Mouse (Mus musculus): Measurements from ENCODE around the gene Ahnak.
"Not testable (repeated sequence)": the region's sequence is repeated elsewhere in the genome, so short reads cannot be mapped to it uniquely, and the experiment has no call there.

The Ahnak gene

GRCm38 (mm10) chr19:9038136-9038535 is 49.1 kb downstream of the Ahnak start:
- no peak for DNase-seq (ENCODE audit: extremely low read depth, insufficient read length, low spot score)

DNA sequence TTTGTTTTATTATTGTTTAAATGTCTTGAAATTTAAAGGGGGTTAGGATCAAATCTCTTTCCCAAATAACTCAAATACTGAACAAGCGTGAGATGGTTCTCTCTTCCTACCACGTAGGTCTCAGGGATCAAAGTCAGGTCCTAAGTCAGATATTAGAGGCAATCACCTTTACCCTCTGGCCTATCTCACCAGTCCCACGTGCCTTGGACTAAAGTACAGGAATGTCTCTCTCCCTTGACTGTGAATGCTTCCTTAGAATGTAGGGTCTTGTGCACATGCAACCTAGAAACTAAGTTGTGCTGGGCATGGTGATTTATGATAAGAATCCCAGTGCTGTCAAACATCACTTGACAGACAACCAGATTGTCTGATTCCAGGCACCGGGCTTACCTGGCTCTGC is 50.2 kb downstream of the Ahnak start:
- DNase-seq (ENCODE audit: extremely low read depth, insufficient read length, low spot score), result no peak

DNA sequence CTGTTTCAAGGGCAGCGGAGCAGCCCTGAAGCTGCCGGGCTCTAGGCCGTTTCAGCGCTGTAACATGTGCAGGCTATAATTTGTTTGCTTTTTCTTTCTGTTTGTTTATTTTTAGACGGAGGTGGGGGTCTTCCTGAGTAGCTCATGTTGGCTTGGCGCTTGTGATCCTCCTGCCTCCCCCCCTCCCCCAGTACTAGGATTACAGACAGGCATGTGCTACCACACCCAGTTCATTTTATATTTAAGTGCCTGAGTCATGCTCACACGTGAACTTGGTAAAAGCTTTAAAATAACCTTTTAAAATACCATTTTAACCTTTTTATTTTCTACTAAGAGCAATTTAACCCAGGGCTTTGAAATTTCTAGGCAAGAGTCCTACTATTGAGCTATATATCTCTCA is 50.8 kb downstream of the Ahnak start:
- DNase-seq (ENCODE audit: extremely low read depth, insufficient read length, low spot score), result no peak

DNA sequence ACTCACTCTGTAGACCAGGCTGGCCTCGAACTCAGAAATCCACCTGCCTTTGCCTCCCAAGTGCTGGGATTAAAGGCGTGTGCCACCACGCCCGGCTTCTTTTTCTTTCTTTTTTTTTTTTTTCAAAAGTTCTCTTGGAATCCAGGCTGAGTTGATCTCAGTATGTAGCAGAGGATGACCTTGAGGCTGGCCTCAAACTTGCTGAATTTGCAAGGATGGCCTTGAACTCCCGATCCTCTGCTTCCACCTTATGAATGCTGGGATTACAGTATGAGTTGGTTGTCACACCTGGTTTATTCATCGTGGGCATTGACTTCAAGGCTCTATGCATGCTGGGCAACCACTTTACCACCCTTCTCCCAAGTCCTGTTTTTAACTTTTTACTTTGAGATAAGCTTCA is 51.6 kb downstream of the Ahnak start:
- no peak for DNase-seq (ENCODE audit: extremely low read depth, insufficient read length, low spot score)

DNA sequence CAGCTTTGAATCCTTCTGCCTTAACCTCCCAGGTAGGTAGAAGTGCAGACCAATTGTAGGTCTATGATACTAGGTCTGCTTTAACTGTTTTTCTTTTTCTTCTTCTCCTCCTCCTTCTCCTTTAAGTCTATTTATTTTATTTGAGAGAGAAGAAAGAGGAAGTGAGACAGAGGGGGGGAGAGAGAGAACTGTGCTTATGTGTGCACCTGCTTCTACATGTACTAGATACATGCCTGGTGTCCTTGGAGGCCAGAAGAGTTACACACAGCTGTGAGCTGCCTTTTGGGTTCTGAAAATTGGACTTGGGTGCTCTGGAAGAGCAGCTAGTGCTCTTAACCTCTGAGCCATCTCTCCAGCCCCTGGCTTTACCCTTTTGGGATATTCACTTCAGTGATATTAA is 52.0 kb downstream of the Ahnak start:
- no peak for DNase-seq (ENCODE audit: extremely low read depth, insufficient read length, low spot score)

- DNase-seq (ENCODE audit: extremely low read depth, insufficient read length, low spot score), result no peak
Observed at GRCm38 (mm10) chr19:9043123-9043522, 54.0 kb downstream of the Ahnak start.

- no peak for DNase-seq (ENCODE audit: extremely low read depth, insufficient read length, low spot score)
Observed at GRCm38 (mm10) chr19:9044291-9044690, 55.2 kb downstream of the Ahnak start.

GRCm38 (mm10) chr19:9047207-9047945 is 58.3 kb downstream of the Ahnak start:
- no peak for DNase-seq (ENCODE audit: extremely low read depth, insufficient read length, low spot score)

DNA sequence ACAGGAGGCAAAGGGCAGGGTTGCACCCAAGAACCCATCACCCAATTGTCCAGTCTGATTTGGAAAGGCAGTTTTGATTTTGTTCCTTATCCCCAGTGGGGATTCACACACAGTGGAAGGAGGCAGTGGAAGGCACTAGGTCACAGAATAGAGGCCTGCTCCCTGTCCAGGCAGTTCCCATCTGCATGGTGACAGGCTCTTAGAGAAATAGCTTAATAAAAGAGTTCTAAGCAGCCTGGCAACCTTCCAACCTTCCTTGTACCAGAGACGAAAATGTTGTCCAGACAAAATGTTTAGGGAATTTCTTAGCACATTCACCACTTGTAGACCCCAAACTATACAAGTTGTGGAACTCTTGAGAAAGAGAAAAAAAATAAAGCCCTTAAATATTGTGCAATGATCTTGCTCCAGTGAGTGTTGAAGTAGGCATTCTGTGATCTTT is 58.9 kb downstream of the Ahnak start:
- DNase-seq (ENCODE audit: extremely low read depth, insufficient read length, low spot score), result no peak

- no peak for DNase-seq (ENCODE audit: extremely low read depth, insufficient read length, low spot score)
Observed at GRCm38 (mm10) chr19:9048981-9049687, 60.0 kb downstream of the Ahnak start.

GRCm38 (mm10) chr19:9050294-9051229 is 61.5 kb downstream of the Ahnak start:
- DNase-seq (ENCODE audit: extremely low read depth, insufficient read length, low spot score), result no peak

GRCm38 (mm10) chr19:9051985-9052384 is 62.9 kb downstream of the Ahnak start:
- not testable (repeated sequence) for DNase-seq (ENCODE audit: extremely low read depth, insufficient read length, low spot score)

- peak; percentile 78 for DNase-seq (ENCODE audit: extremely low read depth, insufficient read length, low spot score)
Observed at GRCm38 (mm10) chr19:9052803-9053431, 63.8 kb downstream of the Ahnak start.

GRCm38 (mm10) chr19:9055153-9055552 is 66.1 kb downstream of the Ahnak start:
- no peak for DNase-seq (ENCODE audit: extremely low read depth, insufficient read length, low spot score)

DNA sequence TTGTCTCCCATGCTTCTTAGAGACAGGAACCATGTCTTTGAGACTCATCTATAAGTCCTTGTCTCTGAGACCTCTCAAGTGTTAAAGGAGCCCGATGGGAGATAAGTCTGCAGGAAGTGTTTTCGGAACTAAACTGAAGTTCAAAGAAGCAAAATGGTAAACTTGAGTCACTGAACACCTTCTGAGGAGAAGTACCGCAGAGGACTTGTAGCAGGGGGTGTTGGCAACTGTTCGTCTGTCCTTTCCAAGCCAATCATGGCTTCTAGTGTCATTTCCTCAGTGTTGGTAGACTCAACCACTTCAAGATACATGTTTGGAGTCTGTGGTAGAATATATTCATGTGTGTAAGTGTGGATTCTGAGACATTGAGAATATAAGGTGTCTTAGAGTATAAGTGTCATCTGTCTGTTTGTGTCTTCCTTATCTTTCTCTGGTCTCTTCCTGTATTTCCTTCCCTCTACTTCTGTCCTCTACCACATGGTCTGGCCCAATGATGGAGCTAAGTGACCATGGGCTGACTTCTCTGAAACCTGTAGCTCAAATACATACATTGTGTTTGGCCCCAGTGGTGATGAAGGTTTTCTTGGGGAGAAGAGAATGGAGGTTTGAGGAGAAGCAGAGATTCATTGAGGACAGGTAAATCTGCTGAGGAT is 66.7 kb downstream of the Ahnak start:
- no peak for DNase-seq (ENCODE audit: extremely low read depth, insufficient read length, low spot score)

- DNase-seq (ENCODE audit: extremely low read depth, insufficient read length, low spot score), result no peak
Observed at GRCm38 (mm10) chr19:9057679-9058078, 68.6 kb downstream of the Ahnak start.

GRCm38 (mm10) chr19:9058331-9058884 is 69.3 kb downstream of the Ahnak start:
- peak; percentile 56 for DNase-seq (ENCODE audit: extremely low read depth, insufficient read length, low spot score)

DNA sequence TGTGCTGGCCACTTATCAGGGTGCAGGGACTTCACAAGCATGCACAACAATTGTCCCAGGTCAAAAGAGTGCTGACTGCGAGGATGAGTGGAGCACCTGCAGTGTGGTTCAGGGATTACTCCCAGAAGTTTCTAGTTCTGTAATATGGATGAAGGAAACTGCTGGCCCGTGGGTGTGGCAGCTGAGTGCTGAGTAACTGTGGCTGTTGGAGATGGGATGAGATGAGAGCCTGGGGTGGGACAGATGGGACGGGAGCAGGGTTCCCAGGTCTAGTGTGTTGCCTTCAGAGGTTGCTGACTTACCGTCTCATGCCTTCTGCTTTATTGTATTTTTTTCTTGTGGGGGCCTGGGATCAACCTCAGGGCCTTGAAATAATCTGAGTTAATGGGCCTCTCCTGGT is 69.9 kb downstream of the Ahnak start:
- no peak for DNase-seq (ENCODE audit: extremely low read depth, insufficient read length, low spot score)

DNA sequence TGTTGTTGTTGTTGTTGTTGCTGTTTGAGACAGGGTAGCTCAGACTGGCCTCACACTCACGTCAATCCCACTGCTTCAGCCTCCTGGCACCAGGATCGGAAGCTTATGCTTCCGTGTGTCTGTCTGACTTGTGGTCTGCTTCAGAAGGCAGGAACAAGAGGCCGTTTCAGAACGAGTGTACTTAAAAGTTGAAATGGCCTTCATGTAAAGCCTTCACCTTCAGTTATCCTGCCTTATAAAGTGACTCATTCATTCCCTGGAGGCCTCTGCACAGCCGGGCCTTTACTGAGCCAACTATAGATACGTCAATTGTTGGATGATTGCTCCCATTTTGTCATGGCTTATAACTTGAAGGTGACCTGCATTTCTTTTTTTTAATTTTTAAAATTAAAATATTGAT is 70.3 kb downstream of the Ahnak start:
- peak; percentile 69 for DNase-seq (ENCODE audit: extremely low read depth, insufficient read length, low spot score)

GRCm38 (mm10) chr19:9060103-9060502 is 71.0 kb downstream of the Ahnak start:
- DNase-seq (ENCODE audit: extremely low read depth, insufficient read length, low spot score), result peak; percentile 80
